Mouse (Mus musculus) thymus, adult 2 months (tissue): ENCODE results near the gene Synrg. TPM values are rescaled to one million over a fixed set of nuclear protein-coding genes. Genes with fewer than 3 reads are reported as not detected.

Source experiments
- DNase-seq: peaks from one replicate; pipeline ENCODE4 v3.0.0; 2021
- H3K27ac ChIP-seq: fragments of 200-500 bp; 2 replicates; pipeline ENCODE4 v1.5.1; 2012; ENCODE audit warnings: low read length, control low read depth; ENCODE audit not compliant: control insufficient read depth, insufficient read depth
- H3K27me3 ChIP-seq: fragments of 200-500 bp; 2 replicates; pipeline ENCODE4 v1.6.1; 2012; ENCODE audit warnings: mild to moderate bottlenecking, low read length, moderate library complexity, mixed read lengths; ENCODE audit not compliant: control insufficient read depth, insufficient read depth
- H3K36me3 ChIP-seq: fragments of 200-500 bp; 2 replicates; pipeline ENCODE4 v1.6.1; 2012; ENCODE audit warnings: mild to moderate bottlenecking, low read length, moderate library complexity; ENCODE audit not compliant: control insufficient read depth, insufficient read depth
- H3K4me1 ChIP-seq: fragments of 200-500 bp; replicated peaks from 2 replicates; pipeline ENCODE4 v1.6.1; 2012; ENCODE audit warnings: low read length; ENCODE audit not compliant: control insufficient read depth, insufficient read depth
- H3K4me3 ChIP-seq: fragments of 200-500 bp; 2 replicates; pipeline ENCODE4 v1.5.1; 2012; ENCODE audit warnings: mild to moderate bottlenecking, low read length, control low read depth, moderate library complexity; ENCODE audit not compliant: control insufficient read depth, insufficient read depth
- CTCF ChIP-seq: fragments of 200-500 bp; IDR thresholded peaks from 2 replicates; pipeline ENCODE4 v1.5.1; 2012; ENCODE audit warnings: mild to moderate bottlenecking, control low read depth, low read length, moderate library complexity, borderline replicate concordance; ENCODE audit not compliant: control insufficient read depth, poor library complexity, insufficient read depth; ENCODE audit errors: extremely low read depth
- POLR2A ChIP-seq: fragments of 200-500 bp; IDR thresholded peaks from 2 replicates; pipeline ENCODE4 v1.6.1; 2012; ENCODE audit warnings: mild to moderate bottlenecking, low read length, control low read depth, moderate library complexity; ENCODE audit not compliant: control insufficient read depth, poor library complexity, insufficient read depth; ENCODE audit errors: extremely low read depth
- WGBS: fragments of 180-500 bp; shearing (Covaris S2); methylation state at CpG from one replicate; pipeline ENCODE4 v1.1.7; 2018; 5-methylcytosine and 5-hydroxymethylcytosine counted together
- polyA plus RNA-seq: library from polyadenylated mRNA; depleted of rRNA; stranded (reverse); fragments of >200 nt; gene quantifications from 2 replicates; pipeline ENCODE4 v1.2.3, GENCODE M21; 2012; rRNA removed

Synrg gene
- 49.9 and 55.1 TPM in 2 replicates for polyA plus RNA-seq

GRCm38 (mm10) chr11:83963991-83964921 lies at the start of gene Synrg:
Gene Synrg (plus strand): TSS chr11:83964428.
- peak; percentile 95 for DNase-seq

GRCm38 (mm10) chr11:83914501-83914900 lies 49.7 kb upstream of the Synrg start:
- no peak overlapping the region for H3K27ac ChIP-seq
- WGBS = 89% methylated on average over 4 of the region's 4 CpGs
- no peak for DNase-seq
- no peak overlapping the region for H3K4me3 ChIP-seq
- H3K36me3 ChIP-seq = no peaks in the 10 kb centered on the region
- TF ChIP-seq CTCF = no peak
- no peak for TF ChIP-seq POLR2A
- no peaks in the 10 kb centered on the region for H3K27me3 ChIP-seq
- no peaks in the 10 kb centered on the region for H3K4me1 ChIP-seq

More at GRCm38 (mm10) chr11:83963991-83964921, at the start of gene Synrg:
- H3K4me1 ChIP-seq = peaks cover 8% of the 10 kb centered on the region; the same call in 1 of the 2 replicates
- peak within 1 kb of the TSS; percentile 61 for H3K4me3 ChIP-seq
- H3K36me3 ChIP-seq = peaks cover 29% of the 10 kb centered on the region
- TF ChIP-seq POLR2A (peak; percentile 94), CTCF (0 out of 2 replicates have a peak, but pooled peaks have one; percentile 37)
- H3K27ac ChIP-seq = peak within 1 kb of the TSS; percentile 61; the same call in 1 of the 2 replicates
- 1% methylated on average over 64 of the region's 76 CpGs for WGBS
- H3K27me3 ChIP-seq = no peaks in the 10 kb centered on the region

DNA sequence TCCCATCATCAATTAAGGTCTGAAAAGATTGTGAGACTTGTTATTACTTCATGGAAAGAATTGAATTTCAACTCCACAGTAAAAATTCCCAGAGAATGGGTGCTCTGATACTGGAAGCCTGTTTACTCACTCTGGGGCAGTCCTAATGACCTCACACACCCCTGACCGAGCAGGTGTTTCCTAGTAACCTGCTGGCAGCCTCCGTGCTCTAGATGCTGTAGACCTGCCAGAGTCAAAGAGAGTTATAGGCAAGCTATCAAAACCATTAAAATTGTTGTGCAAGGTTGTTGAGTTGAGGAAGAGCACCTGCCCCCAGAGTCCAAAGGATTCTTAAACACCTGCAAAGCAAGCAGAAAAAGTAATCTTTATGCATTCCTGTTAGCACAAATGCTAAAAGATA lies 41.6 kb upstream of the Synrg start:
- TF ChIP-seq CTCF (no peak), POLR2A (no peak)
- no peaks in the 10 kb centered on the region for H3K4me1 ChIP-seq
- DNase-seq = no peak
- no peak overlapping the region for H3K27ac ChIP-seq
- no peaks in the 10 kb centered on the region for H3K27me3 ChIP-seq
- H3K4me3 ChIP-seq = no peak overlapping the region
- no peaks in the 10 kb centered on the region for H3K36me3 ChIP-seq
- 77% methylated on average over 2 of the region's 2 CpGs for WGBS

GRCm38 (mm10) chr11:83927097-83927496 lies 37.1 kb upstream of the Synrg start:
- WGBS = 54% methylated on average over 3 of the region's 3 CpGs
- Histone ChIP-seq H3K4me3 (no peak overlapping the region), H3K27me3 (no peaks in the 10 kb centered on the region), H3K36me3 (no peaks in the 10 kb centered on the region), H3K27ac (no peak overlapping the region), H3K4me1 (no peaks in the 10 kb centered on the region)
- peak; percentile 6 for DNase-seq
- TF ChIP-seq CTCF = no peak
- no peak for TF ChIP-seq POLR2A

DNA sequence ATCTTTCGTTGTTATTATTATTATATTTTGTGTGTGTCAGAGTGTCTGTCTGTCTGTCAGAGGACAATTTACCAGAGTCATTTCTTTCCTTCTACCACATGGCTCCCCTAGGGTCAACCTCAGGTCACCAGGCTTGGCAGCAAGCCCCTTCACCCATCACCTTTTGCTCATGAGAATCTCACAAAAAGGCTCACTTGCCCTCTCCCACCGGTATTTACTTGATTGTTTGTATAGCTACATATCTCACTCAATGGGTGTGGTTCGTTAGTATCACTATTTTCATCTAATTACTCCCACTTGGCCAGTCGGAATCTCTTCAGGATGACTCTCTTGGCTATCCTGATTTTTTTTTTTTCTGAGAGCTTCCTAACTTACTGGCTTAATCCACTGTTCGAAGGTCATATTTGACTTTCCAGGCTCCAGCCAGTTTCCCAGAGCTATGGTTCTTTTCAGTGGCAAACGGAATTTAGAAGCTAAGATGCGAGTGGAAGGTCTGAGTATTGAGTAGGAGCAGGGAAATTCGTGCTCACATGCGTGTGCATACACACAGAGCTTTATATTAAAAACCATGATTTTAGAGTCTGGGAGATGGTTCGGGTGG lies 31.6 kb upstream of the Synrg start:
- H3K27ac ChIP-seq = no peak overlapping the region
- H3K36me3 ChIP-seq = no peaks in the 10 kb centered on the region
- WGBS = 85% methylated on average over 10 of the region's 10 CpGs
- no peaks in the 10 kb centered on the region for H3K4me1 ChIP-seq
- TF ChIP-seq CTCF = no peak
- no peak for TF ChIP-seq POLR2A
- no peak for DNase-seq
- H3K4me3 ChIP-seq = no peak overlapping the region
- no peaks in the 10 kb centered on the region for H3K27me3 ChIP-seq

- Histone ChIP-seq H3K27ac (no peak overlapping the region), H3K27me3 (no peaks in the 10 kb centered on the region), H3K4me1 (no peaks in the 10 kb centered on the region), H3K4me3 (no peak overlapping the region), H3K36me3 (no peaks in the 10 kb centered on the region)
- TF ChIP-seq POLR2A = no peak
- no peak for TF ChIP-seq CTCF
- no peak for DNase-seq
- 91% methylated on average over 4 of the region's 4 CpGs for WGBS
Observed at GRCm38 (mm10) chr11:83933376-83933775, 30.9 kb upstream of the Synrg start.
